Mouse (Mus musculus): ENCODE measurements around the gene Lamc2.

The Lamc2 gene

DNA sequence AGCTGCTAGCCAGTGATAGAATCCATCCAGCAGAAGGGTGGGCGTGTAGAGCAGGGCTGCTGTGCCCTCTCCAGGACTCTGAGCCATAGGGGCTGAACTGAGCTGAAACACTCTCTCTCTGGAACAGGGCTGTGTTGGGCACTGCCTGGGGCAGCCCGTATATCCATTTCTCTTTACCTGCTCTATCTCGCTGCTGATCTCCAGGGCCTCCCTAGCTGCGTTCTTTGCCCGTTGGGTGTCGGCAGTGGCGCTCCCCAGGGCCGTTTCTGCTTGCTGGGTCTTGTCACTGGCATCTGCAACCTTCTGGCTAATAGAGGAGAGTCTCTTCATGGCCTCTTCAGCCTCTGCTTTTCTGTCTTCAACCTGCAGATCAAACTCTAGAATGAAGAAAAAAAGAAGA is 57.5 kb downstream of the Lamc2 start:
- in situ Hi-C loops (cut with MboI, MseI) = no loop called here

DNA sequence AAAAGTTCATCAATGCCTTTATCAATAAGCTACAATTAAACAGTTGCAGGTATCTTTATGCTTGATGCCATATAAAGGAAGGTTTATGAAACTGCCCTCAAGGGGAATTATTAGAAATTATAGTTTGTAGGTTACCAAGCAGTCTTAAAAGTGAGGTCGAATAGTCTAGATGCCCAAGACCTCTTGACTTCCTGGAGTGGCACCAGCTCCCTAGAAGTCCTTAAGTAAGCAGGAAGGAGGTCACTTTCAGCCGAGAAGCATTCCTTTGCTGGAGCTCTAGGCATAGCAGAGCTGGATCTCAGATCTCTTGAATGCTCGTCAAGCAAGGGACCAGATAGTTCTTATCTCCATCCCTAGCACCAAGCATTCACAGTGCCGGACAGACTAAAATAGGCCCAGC is 58.6 kb downstream of the Lamc2 start:
- in situ Hi-C loops (cut with MboI, MseI) = no loop called here

DNA sequence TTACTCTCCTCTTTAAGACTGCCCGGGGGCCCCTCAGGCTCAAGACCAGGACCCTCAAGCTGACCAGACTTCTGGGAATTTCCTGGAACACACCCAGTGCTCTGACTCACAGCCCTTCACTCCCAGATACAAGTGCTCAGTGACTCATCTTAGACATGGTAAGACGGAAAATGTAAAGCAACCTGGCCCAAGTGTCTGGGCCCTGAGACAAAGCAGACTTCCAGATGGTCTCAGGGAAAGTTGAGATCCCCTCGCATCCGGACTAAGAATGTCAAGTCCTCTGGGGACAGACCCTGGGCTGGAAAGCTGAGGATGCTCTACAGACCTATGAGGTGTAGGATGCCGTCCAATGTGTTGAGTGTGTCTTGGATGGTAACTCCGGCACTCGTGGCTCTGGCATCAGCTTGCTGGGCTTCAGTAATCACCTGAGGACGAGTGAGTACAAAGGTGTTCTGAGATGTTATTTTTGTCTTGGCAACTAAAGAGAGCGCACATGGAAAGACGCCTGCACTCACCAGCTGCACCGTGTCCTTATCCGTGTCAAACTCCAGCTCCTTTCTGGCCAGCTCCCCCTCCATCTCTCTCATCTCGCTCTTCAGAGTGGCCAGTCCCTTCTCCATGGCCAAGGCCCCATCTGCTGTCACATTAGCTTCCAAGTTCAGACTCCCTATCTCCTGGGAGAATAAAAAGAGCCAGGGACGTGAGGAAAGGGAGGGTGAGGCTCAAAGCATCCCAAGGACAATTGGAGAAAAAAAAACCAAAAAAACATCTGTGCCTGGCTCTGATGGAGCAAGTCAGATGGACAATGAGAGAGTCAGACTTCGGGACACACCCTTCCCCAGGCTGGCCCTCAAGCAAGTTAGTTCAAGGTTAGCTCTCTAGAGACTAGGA is 59.5 kb downstream of the Lamc2 start:
- in situ Hi-C loops (cut with MboI, MseI) = no loop called here

DNA sequence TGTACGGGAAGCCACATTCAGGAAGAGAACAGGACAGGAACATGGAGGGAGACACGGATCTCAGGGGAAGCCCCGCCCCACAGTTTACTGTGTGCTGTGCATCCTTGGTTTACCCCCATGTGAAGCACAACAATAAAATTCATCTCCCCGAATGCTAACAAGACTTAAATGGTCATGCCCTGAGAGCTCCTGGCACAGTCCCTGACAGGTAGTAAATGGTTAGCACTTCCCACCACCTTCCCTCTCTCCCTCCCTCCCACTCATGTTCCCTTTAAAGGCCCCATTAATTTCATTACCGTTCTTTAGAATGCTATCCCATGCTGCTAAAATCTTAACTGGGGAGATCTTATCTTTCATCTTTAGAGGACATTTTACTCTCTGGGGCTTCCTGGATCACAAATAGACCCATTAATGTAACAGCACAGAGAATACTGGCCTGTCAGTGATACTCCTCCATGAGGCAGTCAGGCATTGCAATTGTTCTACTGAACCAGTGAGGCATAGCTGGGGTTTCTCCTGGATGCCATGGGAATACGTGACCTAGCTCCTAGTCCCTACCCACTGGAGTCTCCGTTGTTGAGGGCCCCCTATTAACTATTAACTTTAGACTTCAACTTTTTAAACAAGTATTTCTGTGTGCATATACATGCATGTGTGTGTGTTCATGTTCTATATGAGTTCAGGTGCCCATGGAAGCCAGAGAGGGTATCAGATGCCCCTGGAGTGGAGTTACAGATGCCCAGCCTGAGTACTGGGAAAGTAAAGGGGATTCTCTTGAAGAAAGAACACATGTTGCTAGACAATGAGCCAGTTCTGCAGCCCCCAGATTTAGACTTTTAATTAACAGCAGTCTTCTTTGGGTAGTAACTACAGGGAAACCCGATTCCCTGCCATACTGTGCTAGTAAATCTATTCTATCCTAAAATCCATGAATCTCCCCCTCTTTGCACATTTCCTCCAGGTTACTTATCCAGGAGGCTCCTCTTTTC is 60.7 kb downstream of the Lamc2 start:
- in situ Hi-C loops (cut with MboI, MseI) = no loop called here

DNA sequence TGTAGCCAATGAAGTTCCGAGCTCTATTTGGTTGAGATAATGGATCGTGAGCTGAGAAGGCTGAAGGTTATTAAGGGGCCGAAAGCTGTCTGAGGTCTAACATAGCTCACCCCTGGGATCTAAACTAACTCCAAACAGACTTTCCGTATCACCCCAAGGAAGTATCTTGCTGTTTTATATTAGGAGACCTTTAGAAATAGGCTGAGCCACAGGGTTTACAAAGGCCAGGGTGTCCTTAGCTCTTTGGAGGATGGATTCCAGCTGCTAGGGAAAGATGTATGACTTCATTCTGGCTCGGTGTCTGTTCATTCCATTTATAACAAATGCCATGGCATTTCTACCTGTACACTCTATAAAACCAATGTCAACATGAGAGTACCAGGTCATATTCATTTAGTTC is 61.7 kb downstream of the Lamc2 start:
- in situ Hi-C loops (cut with MboI, MseI) = no loop called here

DNA sequence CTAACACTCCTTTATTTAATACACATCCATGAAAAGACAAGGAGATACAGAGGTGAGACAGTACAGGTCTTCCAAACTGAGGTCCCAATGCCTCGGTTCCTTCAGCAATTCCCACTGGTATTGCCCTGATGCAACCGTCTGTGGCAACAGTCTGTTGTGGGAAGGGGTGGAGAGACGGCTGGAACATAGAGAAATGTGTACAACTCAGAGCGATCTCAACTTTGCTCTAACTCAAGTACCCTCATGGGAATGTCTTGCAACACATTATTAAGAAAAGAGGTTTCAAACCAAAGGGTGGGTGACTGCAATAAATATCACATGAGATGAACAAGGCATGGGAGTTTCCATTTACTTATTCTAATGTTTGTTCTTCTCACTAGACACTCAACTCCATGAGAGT is 63.5 kb downstream of the Lamc2 start:
- in situ Hi-C loops (cut with MboI, MseI) = no loop called here

DNA sequence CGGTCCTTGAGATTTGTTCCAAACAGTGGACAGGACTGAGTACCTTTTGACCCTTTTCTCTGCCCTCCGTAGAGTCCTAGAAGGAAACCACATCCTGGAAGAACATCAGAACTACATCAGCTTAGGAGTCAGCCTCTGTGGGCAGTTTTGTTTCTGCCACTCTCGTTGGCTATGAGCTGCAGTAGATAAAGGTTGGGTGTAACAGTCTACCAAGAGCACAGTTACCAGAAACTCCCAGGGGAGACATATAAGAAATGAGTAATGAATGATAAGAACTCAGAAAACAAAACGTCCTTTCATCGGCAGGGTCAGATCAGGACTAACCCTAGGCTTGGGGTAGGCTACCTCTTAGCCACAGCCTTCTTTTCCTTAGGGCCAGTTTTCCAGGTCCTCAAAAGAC is 64.9 kb downstream of the Lamc2 start:
- in situ Hi-C loops (cut with MboI, MseI) = no loop called here

DNA sequence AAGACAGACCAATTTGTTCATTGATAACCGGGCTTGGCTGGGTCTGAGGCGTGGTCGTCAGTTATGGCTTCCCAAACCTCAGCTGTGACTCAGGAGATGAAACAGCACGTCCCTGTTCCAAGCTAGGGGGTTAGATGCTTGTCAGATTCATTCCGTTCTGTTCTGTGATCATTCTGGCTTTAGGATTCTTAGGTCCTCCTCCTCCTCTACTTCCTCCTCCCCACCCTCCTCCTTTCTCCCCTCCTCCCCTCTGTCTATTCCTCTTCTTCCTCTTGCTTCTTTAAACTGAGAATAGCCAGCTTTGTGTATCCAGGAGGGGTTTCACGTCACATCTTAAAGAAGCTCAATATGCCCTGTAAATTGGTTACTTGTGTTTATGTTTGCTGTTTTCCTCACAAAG is 65.7 kb downstream of the Lamc2 start:
- in situ Hi-C loops (cut with MboI, MseI) = no loop called here

DNA sequence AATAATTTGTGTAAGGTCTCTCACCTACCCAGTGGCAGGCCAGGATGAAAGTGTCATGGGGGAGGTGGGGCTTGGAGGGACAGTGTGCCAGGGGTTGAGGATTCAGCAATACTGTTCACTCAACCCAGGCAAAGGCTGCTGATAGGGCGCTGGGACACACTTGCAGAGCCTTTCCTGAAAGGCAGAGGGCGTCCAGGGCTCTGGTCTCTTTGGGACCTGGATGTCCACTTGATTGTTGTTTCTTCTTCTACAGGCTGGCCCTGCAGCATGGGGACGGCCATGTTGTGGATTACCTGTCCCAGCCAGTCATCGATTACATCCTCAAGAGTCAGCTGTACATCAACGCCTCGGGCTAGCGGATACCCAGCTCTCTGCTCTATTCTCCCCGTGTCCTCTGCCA is 70.9 kb downstream of the Lamc2 start:
- in situ Hi-C loops (cut with MboI, MseI) = no loop called here

DNA sequence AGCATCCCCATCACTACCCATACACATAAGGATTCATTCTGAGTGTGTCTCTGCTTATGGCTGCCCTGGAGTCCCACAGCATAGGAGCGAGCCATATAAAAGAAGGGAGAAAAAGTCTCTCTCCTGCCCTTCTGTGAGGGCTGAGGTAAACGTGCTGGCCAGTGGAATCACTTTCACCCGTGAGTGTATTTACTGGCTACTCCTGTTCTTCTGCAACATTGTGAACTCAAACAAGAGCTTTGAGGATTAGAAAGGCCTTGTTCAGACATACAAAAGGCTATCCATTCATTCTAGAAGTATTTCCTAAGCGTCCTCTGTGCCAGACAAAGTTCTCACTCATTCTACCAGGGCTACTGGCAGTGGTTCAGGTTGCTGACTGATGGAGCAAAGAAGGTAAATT is 74.7 kb downstream of the Lamc2 start:
- in situ Hi-C loops (cut with MboI, MseI) = no loop called here

DNA sequence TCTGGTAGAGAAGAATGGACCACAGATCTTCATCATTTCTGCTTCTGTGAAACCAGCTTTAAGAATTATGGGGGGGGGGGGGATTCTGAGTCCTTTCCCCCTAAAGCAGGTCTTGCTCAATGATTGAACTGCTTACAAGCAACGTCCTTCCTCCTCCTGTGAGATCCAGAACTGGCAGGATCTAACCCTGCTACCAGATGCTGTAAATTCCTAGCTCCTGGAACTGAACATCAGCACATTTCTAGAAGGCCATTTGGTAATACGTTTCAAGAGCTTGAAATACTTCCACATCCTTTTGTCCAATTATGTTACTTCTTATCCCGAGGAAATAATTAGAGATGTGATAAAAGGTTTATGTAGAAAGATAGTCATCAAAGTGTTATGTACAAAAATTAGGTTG is 76.4 kb downstream of the Lamc2 start:
- in situ Hi-C loops (cut with MboI, MseI) = loop anchor here (5.0 kb wide), 1 partner anchor 277 kb away; no protein-coding TSS in a partner anchor

DNA sequence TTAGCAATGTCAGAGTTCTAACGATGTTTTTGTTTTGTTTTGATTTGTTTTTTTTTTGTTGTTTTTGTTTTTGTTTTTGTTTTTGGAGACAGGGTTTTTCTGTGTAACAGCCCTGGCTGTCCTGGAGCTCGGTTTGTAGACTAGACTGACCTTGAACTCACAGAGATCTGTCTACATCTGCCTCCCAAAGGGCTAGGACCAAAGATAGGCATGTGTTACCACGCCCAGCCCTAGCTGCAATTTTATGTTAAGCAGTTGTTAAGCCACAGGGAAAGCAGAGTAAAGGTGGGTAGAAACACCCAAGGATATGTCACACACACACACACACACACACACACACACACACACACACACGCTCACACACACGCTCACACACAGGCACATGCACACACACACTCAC is 76.9 kb downstream of the Lamc2 start:
- in situ Hi-C loops (cut with MboI, MseI) = loop anchor here (5.0 kb wide), 1 partner anchor 278 kb away; no protein-coding TSS in a partner anchor

DNA sequence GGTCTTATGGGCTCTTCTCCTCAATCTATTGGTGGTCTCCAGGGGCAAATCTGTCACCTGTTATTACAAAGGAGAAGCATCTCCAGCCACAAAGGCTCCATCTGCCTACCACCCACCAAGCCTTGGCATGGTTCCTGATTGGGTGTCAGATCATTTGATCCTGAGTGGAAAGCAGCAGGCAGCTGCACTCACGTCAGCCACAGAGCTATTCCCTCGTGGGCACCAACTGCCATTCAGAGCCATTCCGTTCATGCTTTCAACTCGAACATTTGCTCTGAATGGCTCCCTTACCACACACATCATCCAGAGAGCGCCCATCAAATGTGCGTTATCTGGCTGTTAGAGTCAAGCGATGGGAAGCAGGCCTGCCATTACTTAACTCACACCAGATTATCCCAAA is 78.4 kb downstream of the Lamc2 start:
- in situ Hi-C loops (cut with MboI, MseI) = loop anchor here (5.0 kb wide), 1 partner anchor 279 kb away; no protein-coding TSS in a partner anchor

DNA sequence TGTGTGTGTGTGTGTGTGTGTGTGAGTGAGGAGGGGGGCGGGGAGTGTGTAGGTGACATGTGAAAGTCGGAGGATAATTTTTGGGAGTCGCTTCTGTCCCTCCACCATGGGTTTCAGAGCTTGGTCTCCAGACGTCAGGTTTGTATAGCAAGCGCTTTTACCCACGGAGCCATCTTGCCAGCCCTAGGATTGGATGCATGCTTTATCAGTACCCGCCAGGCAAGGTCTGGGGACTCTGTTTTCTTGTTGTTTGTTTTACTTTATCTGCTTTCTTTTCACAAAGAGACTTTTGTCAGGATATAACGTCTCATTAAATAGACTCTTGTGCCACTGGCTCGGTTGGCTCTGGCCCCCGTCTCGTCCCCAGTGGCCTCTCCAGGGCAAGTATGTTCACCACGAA is 81.4 kb downstream of the Lamc2 start:
- in situ Hi-C loops (cut with MboI, MseI) = loop anchor here (5.0 kb wide), 1 partner anchor 282 kb away; no protein-coding TSS in a partner anchor

DNA sequence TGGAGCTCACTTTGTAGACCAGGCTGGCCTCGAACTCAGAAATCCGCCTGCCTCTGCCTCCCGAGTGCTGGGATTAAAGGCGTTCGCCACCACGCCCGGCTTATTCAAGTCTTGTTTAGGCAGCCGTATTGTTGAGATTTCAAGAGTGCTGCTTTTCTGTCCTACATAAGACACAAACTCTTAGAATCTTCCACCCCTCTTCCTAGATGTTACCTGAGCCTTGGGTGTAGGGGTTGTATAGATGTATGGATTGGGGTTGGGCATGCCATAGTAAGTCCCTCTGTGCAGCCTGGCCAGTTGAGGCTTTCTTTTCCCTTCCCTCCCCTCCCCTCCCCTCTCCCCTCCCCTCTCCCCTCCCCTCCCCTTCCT is 83.1 kb downstream of the Lamc2 start:
- in situ Hi-C loops (cut with MboI, MseI) = no loop called here

DNA sequence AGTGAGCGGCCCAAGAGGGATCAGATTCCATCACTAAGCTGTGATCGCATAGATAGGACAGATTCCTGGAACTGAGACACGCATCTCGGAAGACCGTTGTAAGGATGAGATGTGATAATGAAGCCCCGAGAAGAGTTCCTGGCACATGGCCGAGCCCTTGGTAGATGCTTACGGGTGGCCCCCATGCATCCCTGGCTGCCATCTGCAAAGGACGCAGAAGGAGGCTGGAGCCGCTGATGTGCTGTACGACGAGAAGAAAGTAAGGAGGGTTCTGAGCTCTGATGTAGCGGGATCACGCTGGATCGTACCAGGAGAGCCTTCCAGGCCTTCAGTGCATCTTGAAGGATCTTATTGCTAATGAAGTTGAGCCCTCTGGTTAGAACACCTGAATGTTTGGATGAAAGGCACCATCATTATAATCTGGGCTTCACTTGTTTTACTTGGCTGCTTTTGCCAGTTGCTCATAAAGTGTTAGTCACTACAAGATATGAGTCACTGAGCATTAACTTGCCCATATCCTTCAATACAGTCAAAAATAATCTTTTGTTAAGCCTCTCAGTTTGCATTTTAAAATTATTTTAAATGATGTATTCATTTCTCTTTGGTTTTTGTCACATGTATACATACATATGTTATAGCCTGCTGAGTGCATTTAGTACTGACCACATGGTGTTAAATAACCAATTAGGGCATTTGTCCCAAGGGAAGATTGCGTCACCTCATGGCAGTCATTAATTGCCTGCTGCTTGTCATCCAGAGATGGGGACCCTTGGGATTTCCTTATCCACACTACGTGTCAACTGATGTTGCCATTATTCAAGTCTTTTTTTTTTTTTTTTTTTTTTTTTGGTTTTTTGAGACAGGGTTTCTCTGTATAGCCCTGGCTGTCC is 83.7 kb downstream of the Lamc2 start:
- in situ Hi-C loops (cut with MboI, MseI) = no loop called here

DNA sequence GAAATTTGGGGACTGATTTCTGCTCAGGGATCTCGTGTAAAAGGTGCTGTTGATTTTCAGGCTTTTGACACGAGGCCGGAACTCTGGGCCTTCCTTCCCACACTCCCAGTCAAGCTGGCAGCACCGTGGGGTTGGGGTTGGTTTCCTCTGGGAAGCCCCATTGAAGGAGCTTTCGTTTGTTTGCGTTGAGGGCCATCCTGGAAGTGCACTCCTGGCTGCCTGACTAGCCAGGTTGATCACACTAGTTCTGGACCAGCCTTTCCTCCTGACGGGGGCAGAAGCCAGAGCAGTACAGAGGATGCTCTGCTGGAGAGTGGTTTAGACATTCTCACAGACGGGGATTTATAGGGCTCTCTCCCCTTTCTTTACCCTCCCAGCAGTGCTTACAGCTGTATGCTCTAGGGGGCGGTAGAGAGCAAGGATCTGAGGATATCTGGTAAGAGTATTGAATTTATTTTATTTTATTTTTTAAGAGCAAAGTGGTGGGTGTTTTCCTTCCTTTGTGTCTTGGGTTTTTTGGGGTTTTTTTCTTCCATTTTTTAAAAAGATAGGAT is 84.8 kb downstream of the Lamc2 start:
- in situ Hi-C loops (cut with MboI, MseI) = no loop called here

DNA sequence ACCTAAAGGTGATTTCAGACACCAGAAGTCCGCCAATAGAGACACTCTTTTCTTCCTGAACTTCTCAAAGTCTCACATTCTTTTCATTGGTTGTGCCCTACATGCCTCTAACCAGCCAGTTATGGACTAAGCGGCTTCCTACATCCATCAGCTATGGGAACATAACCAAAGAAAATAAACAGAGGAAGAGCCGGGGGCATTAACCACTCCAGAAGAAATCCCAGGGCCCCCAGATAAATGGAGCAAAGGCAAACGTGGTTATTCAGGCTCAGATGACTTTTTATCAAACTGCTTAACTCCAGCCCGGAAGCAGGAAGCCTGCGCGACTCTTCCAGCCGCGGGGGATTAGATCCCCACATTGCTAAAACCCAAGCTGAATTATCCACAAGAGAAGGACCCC is 85.3 kb downstream of the Lamc2 start:
- in situ Hi-C loops (cut with MboI, MseI) = no loop called here

DNA sequence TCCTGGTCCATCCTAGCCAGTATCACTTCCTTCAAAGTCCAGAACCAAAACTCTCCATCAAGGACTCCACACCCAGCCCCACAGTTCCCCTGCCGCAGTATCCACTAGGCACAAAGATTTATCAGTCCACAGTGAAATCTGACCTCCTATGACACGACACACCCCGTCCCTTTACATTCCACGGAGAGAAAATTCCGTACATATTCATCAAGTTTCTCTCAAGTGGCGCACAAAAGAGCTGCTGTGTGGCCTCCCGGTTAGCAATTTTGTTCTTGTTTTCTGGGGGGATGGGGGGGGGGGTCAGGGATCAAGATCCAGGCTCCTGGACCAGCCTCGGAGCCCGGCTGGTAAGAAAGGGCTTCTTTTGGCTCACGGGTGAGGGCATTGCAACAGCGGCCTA is 87.7 kb downstream of the Lamc2 start:
- in situ Hi-C loops (cut with MboI, MseI) = no loop called here

DNA sequence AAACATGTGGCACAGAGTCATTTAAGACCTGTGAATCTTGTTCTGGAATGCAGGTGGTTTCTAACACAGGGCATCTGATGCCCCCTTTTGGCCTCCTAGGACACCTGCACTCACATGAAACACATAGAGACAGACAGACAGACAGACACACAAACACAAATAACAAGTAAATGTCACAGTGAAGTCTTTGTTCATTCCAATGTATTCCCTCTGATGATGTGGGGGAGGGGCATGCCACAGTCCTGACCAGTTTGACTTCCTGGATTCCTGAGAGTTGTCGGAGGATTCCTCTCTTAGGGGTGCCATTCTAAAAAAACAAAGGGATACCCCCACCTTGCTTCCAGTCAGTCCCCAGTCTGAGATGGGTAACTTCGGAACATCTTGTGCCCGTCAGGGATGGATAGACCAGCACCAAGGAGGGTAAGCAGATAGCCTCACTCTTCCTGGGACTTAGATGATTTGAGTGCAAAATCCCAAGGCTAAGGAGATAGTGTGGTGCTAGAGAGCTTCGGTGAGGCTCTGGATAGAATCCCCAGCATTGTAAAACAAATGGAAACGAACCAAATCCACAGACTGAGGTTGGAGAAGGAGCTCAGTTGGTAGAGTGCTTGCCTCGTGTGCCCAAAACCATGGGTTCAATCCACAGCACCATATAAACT is 89.1 kb downstream of the Lamc2 start:
- in situ Hi-C loops (cut with MboI, MseI) = no loop called here
